Mouse (Mus musculus) left cerebral cortex, adult 8-10 months (tissue): Measurements from ENCODE around the gene Stk35. TPM values are rescaled to one million over a fixed set of nuclear protein-coding genes. Genes with fewer than 3 reads are reported as not detected.

Experiments used
- DNase-seq, 2 experiments: peaks; one replicate each; pipeline ENCODE4 v3.0.0; 2022; ENCODE audit warnings: low spot score in 2 of 2
- total RNA-seq, 4 experiments: library from RNA; stranded (reverse); gene quantifications; 2 replicates each; pipeline ENCODE4 v1.2.4; 2022

Gene Stk35
- total RNA-seq, result 10 to 100 TPM; 32.1 to 38.8 (median 34.5) TPM

GRCm38 (mm10) chr2:129800271-129800903 is at the start of gene Stk35:
TSS of gene Stk35 (plus strand) at chr2:129800517.
- DNase-seq, result peak; percentile 73 to 86

GRCm38 (mm10) chr2:129782046-129782445 is 18.3 kb upstream of the Stk35 start:
- DNase-seq, result no peak

- DNase-seq, result no peak
Measured at GRCm38 (mm10) chr2:129796501-129796900, 3.8 kb upstream of the Stk35 start.

GRCm38 (mm10) chr2:129797709-129798108 is 2.6 kb upstream of the Stk35 start:
- no peak for DNase-seq

- DNase-seq, result no peak
Measured at GRCm38 (mm10) chr2:129798410-129798809, 1.9 kb upstream of the Stk35 start.

- no peak for DNase-seq
Measured at GRCm38 (mm10) chr2:129800904-129801230, 550 bp downstream of the Stk35 start.

GRCm38 (mm10) chr2:129801231-129802029 is 1.1 kb downstream of the Stk35 start:
- peak; percentile 76 to 95 for DNase-seq

- DNase-seq, result no peak
Measured at GRCm38 (mm10) chr2:129805486-129805885, 5.2 kb downstream of the Stk35 start.

GRCm38 (mm10) chr2:129806486-129806885 is 6.2 kb downstream of the Stk35 start:
- DNase-seq, result no peak

GRCm38 (mm10) chr2:129810563-129810962 is 10.2 kb downstream of the Stk35 start:
- DNase-seq, result no peak

GRCm38 (mm10) chr2:129814033-129814432 is 13.7 kb downstream of the Stk35 start:
- DNase-seq, result no peak

- no peak for DNase-seq
Measured at GRCm38 (mm10) chr2:129815076-129815475, 14.8 kb downstream of the Stk35 start.

- DNase-seq, result no peak
Measured at GRCm38 (mm10) chr2:129817603-129818257, 17.4 kb downstream of the Stk35 start.

GRCm38 (mm10) chr2:129818868-129819267 is 18.6 kb downstream of the Stk35 start:
- DNase-seq, result no peak

GRCm38 (mm10) chr2:129819531-129819930 is 19.2 kb downstream of the Stk35 start:
- DNase-seq, result no peak

GRCm38 (mm10) chr2:129819951-129820350 is 19.6 kb downstream of the Stk35 start:
- no peak for DNase-seq

- DNase-seq, result peak in 1 of 2 experiments; percentile 48
Measured at GRCm38 (mm10) chr2:129821021-129821420, 20.7 kb downstream of the Stk35 start.

GRCm38 (mm10) chr2:129821568-129821967 is 21.3 kb downstream of the Stk35 start:
- no peak for DNase-seq

GRCm38 (mm10) chr2:129823310-129823709 is 23.0 kb downstream of the Stk35 start:
- no peak for DNase-seq

- no peak for DNase-seq
Measured at GRCm38 (mm10) chr2:129824254-129824653, 23.9 kb downstream of the Stk35 start.

GRCm38 (mm10) chr2:129826141-129826540 is 25.8 kb downstream of the Stk35 start:
- DNase-seq, result no peak

GRCm38 (mm10) chr2:129832993-129833392 is 32.7 kb downstream of the Stk35 start:
- no peak for DNase-seq
